Mouse (Mus musculus) liver, embryonic 16.5 days (tissue): ENCODE measurements around the gene St8sia1. TPM values are rescaled to one million over a fixed set of nuclear protein-coding genes. Genes with fewer than 3 reads are reported as not detected.

Experiments
- polyA plus RNA-seq: library from polyadenylated mRNA; unstranded; fragments of >200 nt; fragmentation: Nextera tagmentation; extraction: Ambion mirVana; gene quantifications from 2 replicates; pipeline ENCODE4 v1.2.1, GENCODE M21; 2015

Gene St8sia1
- polyA plus RNA-seq, 1 experiment from 2014 or later: 0.05 TPM

Other genes starting within 250 kb of the St8sia1 start
- 156 and 159 TPM in 2 replicates for gene Cmas, start 207.8 kb downstream of the St8sia1 start, polyA plus RNA-seq
- gene Sult6b2, start 159.9 kb downstream of the St8sia1 start, polyA plus RNA-seq: 0.06 and 0.14 TPM in 2 replicates
- gene C2cd5, start 135.7 kb upstream of the St8sia1 start, polyA plus RNA-seq: 18.4 and 18.5 TPM in 2 replicates
- gene Etnk1, start 202.8 kb upstream of the St8sia1 start, polyA plus RNA-seq: 7.8 and 8.7 TPM in 2 replicates